Mouse (Mus musculus): ENCODE results near the gene Slc1a2.

DNA sequence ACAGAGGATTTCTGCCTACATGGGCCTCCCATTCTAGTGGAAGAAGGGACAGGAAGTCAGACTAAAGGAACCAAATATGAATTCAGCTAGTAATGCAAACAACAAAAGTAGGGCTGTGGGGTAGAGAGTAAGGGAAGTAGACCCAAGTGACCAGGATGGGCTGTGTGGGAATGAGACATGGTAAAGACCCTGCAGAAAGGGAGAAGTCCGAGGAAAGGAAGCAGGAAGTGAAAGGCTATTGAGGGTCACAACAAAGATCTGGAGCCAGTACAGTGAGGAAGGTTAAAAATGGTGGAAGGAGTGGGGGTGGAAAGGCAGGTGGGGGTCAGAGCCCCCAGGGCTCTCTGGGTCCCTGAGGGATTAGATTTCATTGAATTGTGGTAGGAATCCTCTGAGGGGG is 93.4 kb downstream of the Slc1a2 start:
- TF ChIP-seq POLR2A (IDR thresholded peaks at IDR 0.05; ENCODE audit: insufficient read depth, low read depth, low read length) (no peak), CTCF (IDR thresholded peaks at IDR 0.05; ENCODE audit: insufficient read depth, low read depth, low read length) (no peak)

Measured in olfactory bulb, adult 2 months (tissue).